Mouse (Mus musculus): ENCODE measurements around the gene Map3k3. TPM values are rescaled to one million over a fixed set of nuclear protein-coding genes. Genes with fewer than 3 reads are reported as not detected.

Gene Map3k3
- polyA plus RNA-seq, 1 experiment, result 27.8 TPM

DNA sequence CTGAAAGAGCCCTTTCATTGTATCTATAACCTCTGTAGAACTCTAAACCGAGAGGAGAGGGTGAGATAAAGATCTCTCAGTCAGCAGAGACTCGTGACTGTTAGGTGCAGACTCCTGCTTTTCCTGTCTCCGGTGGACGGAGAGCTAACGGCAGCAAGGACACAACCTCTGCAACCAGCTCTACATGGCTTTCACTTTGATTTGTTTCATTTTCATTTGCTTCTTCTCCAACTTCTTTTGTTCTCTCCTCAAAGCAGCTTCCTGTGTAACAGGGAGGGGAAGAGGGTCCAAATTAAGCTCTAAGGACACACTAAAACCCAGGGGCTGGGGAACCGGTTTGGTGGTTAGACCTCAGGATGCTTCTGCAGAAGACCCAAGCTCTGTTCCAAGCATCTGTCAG lies 116.3 kb downstream of the Map3k3 start:
- DNase-seq, result no peak
- Histone ChIP-seq H3K27me3 (replicated peaks; ENCODE audit: control insufficient read depth, insufficient read depth, low read length) (no peaks in the 10 kb centered on the region), H3K36me3 (ENCODE audit: control insufficient read depth, insufficient read depth, low read length) (peaks cover 19% of the 10 kb centered on the region), H3K4me1 (ENCODE audit: control insufficient read depth, insufficient read depth, low read length) (no peaks in the 10 kb centered on the region), H3K4me3 (ENCODE audit: insufficient read depth, low read depth, low read length) (no peak overlapping the region), H3K27ac (ENCODE audit: insufficient read depth, low read depth, low read length) (0 out of 2 replicates have a peak overlapping the region, but pooled peaks have one; percentile 23)
- WGBS, result 52% methylated on average over 6 of the region's 6 CpGs
- TF ChIP-seq CTCF (conservative IDR thresholded peaks at IDR 0.05; ENCODE audit: insufficient read depth, insufficient read length, low read depth, low read length), result no peak
- TF ChIP-seq POLR2A (IDR thresholded peaks at IDR 0.05; ENCODE audit: low read depth, low read length), result no peak

DNA sequence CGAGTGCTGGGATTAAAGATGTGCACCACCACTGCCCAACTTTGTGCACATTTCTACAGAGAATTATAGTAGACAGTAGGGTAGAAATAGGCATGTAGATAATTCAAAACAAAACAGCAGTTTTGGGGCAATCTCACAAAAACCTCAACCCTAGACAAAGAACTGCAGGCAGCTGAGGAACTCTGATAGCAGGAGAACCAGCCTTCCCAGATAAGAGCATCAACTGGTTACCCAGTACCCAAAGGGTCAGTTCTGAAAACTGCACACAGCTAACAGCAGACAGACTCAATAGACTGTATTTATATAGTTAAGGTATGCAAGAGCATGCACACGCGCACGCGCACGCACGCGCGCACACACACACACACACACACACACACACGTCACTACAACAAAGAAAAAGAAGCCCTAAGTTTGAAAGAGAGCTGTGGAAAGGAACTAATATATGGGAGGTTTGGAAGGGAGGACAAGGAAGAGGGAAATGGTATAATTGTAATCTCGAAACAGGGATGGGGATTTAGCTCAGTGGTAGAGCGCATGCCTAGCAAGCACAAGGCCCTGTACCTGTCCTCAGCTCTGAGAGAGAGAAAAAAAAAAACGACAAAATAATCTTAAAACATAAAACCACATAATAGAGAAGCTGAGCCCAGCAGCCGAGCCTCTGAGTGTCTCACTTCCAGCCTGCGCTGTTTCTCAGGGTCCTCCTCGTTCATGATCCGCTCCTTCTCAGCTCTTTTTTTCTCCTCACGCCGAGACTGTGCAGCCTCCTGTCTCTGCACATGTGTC lies 117.1 kb downstream of the Map3k3 start:
- peaks cover 19% of the 10 kb centered on the region for H3K36me3 ChIP-seq (ENCODE audit: control insufficient read depth, insufficient read depth, low read length)
- TF ChIP-seq POLR2A (IDR thresholded peaks at IDR 0.05; ENCODE audit: low read depth, low read length) (no peak), CTCF (conservative IDR thresholded peaks at IDR 0.05; ENCODE audit: insufficient read depth, insufficient read length, low read depth, low read length) (no peak)

DNA sequence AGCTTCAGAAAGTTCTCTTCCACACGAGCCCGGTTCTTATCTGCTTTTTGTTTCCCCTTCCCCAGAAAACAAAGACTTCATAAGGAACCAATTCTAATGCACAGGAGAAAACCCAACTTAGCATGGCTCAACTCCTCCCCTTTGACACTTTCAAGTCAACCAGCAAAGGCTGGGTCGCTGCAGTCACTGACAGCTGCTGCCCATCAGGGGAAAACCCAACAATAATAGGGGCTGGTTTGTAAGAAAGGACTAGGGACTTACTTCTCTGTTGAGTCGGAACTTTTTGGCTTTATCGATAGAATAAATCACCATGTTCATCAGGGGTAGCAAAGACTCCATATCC lies 117.7 kb downstream of the Map3k3 start, which contains the start of gene Strada:
TSS of gene Strada (minus strand) at position 46 of the 343 bp plus-strand sequence.
- H3K27me3 ChIP-seq (replicated peaks; ENCODE audit: control insufficient read depth, insufficient read depth, low read length), result no peaks in the 10 kb centered on the region
- peaks cover 19% of the 10 kb centered on the region for H3K36me3 ChIP-seq (ENCODE audit: control insufficient read depth, insufficient read depth, low read length)
- no peak for DNase-seq
- no peak within 1 kb of the TSS for H3K27ac ChIP-seq (ENCODE audit: insufficient read depth, low read depth, low read length)
- TF ChIP-seq CTCF (conservative IDR thresholded peaks at IDR 0.05; ENCODE audit: insufficient read depth, insufficient read length, low read depth, low read length) (no peak), POLR2A (IDR thresholded peaks at IDR 0.05; ENCODE audit: low read depth, low read length) (no peak)
- H3K4me3 ChIP-seq (ENCODE audit: insufficient read depth, low read depth, low read length), result no peak within 1 kb of the TSS
- H3K4me1 ChIP-seq (ENCODE audit: control insufficient read depth, insufficient read depth, low read length), result no peaks in the 10 kb centered on the region
- 74% methylated on average over 5 of the region's 5 CpGs for WGBS

More for the DNA sequence above, 117.1 kb downstream of the Map3k3 start:
- Histone ChIP-seq H3K4me1 (ENCODE audit: control insufficient read depth, insufficient read depth, low read length) (no peaks in the 10 kb centered on the region), H3K4me3 (ENCODE audit: insufficient read depth, low read depth, low read length) (no peak overlapping the region), H3K27me3 (replicated peaks; ENCODE audit: control insufficient read depth, insufficient read depth, low read length) (no peaks in the 10 kb centered on the region), H3K27ac (ENCODE audit: insufficient read depth, low read depth, low read length) (no peak overlapping the region)
- 88% methylated on average over 19 of the region's 19 CpGs for WGBS
- DNase-seq, result no peak

Other genes starting within 250 kb of the Map3k3 start
- gene Cyb561, start 131.3 kb upstream of the Map3k3 start, polyA plus RNA-seq (2012; rRNA removed), result 31.1 and 32.2 TPM in 2 replicates
- 68.0 and 132 TPM in 2 replicates for gene Ace, start 116.7 kb upstream of the Map3k3 start, polyA plus RNA-seq (2012; rRNA removed)
- gene Ace3, start 89.9 kb upstream of the Map3k3 start, polyA plus RNA-seq (2012; rRNA removed), result 0.06 and 0.07 TPM in 2 replicates
- gene Kcnh6, start 76.5 kb upstream of the Map3k3 start, polyA plus RNA-seq (2012; rRNA removed), result 0.04 and 0.06 TPM in 2 replicates
- gene Dcaf7, start 47.7 kb upstream of the Map3k3 start, polyA plus RNA-seq (2012; rRNA removed), result 34.1 and 37.7 TPM in 2 replicates
- 21.3 and 21.4 TPM in 2 replicates for gene Taco1, start 18.6 kb upstream of the Map3k3 start, polyA plus RNA-seq (2012; rRNA removed)
- not detected in 2 replicates for gene Gm10840, start 76.2 kb downstream of the Map3k3 start, polyA plus RNA-seq (2012; rRNA removed)
- gene Limd2, start 76.2 kb downstream of the Map3k3 start, polyA plus RNA-seq (2012; rRNA removed), result 27.8 and 48.3 TPM in 2 replicates
- gene Strada, start 117.6 kb downstream of the Map3k3 start, polyA plus RNA-seq (2012; rRNA removed), result 28.4 and 28.5 TPM in 2 replicates
- 14.0 and 20.6 TPM in 2 replicates for gene Ccdc47, start 131.7 kb downstream of the Map3k3 start, polyA plus RNA-seq (2012; rRNA removed)
- 8.3 and 10.0 TPM in 2 replicates for gene Ddx42, start 132.3 kb downstream of the Map3k3 start, polyA plus RNA-seq (2012; rRNA removed)
- 11.7 TPM in 2 replicates for gene Ftsj3, start 171.5 kb downstream of the Map3k3 start, polyA plus RNA-seq (2012; rRNA removed)
- 52.5 and 66.9 TPM in 2 replicates for gene Psmc5, start 171.5 kb downstream of the Map3k3 start, polyA plus RNA-seq (2012; rRNA removed)
- gene Smarcd2, start 188.4 kb downstream of the Map3k3 start, polyA plus RNA-seq (2012; rRNA removed), result 70.0 and 77.9 TPM in 2 replicates
- gene Tcam1, start 192.1 kb downstream of the Map3k3 start, polyA plus RNA-seq (2012; rRNA removed), result 0.02 and 0.03 TPM in 2 replicates
- 0.16 TPM in 1 of 2 replicates, not detected in the other for gene Gh, start 217.3 kb downstream of the Map3k3 start, polyA plus RNA-seq (2012; rRNA removed)
- 2.7 and 17.9 TPM in 2 replicates for gene Cd79b, start 230.1 kb downstream of the Map3k3 start, polyA plus RNA-seq (2012; rRNA removed)

Data from kidney, adult 2 months (tissue).